Mouse (Mus musculus) adrenal gland, postnatal 14 days (tissue): ENCODE measurements at regions not wholly inside any gene's neighbourhood (a gene's known extent, or its start where the extent isn't known, plus 50 kb on each side); places are given as distances from the start of the nearest gene placed in this dataset.

Source experiments
- DNase-seq: peaks from one replicate; pipeline ENCODE4 v3.0.0; 2021; ENCODE audit warnings: mixed read lengths

GRCm38 (mm10) chr3:52801446-52801845 lies 215.6 kb downstream of the Cog6 start:
- no peak for DNase-seq

GRCm38 (mm10) chr3:52800673-52801072 lies 216.4 kb downstream of the Cog6 start:
- no peak for DNase-seq

GRCm38 (mm10) chr3:52797801-52798200 lies 219.2 kb downstream of the Cog6 start:
- peak; percentile 11 for DNase-seq

GRCm38 (mm10) chr3:52797164-52797563 lies 219.9 kb downstream of the Cog6 start:
- DNase-seq, result no peak

GRCm38 (mm10) chr3:52794218-52794617 lies 222.8 kb downstream of the Cog6 start:
- DNase-seq, result no peak

GRCm38 (mm10) chr3:52792801-52793200 lies 224.2 kb downstream of the Cog6 start:
- DNase-seq, result no peak

GRCm38 (mm10) chr3:52792121-52792520 lies 224.9 kb downstream of the Cog6 start:
- DNase-seq, result no peak

- no peak for DNase-seq
These were observed 226.1 kb downstream of the Cog6 start for GRCm38 (mm10) chr3:52790942-52791341.

- no peak for DNase-seq
These were observed 228.9 kb downstream of the Cog6 start for GRCm38 (mm10) chr3:52787964-52788760.

GRCm38 (mm10) chr3:52785595-52785994 lies 231.4 kb downstream of the Cog6 start:
- DNase-seq, result no peak

- DNase-seq, result no peak
These were observed 232.6 kb downstream of the Cog6 start for GRCm38 (mm10) chr3:52784476-52784875.

- no peak for DNase-seq
These were observed 234.5 kb downstream of the Cog6 start for GRCm38 (mm10) chr3:52782576-52782975.

GRCm38 (mm10) chr3:52781521-52781920 lies 235.5 kb downstream of the Cog6 start:
- no peak for DNase-seq

- DNase-seq, result no peak
These were observed 236.7 kb downstream of the Cog6 start for GRCm38 (mm10) chr3:52780356-52780755.

GRCm38 (mm10) chr3:52775875-52776274 lies 241.2 kb downstream of the Cog6 start:
- no peak for DNase-seq

- no peak for DNase-seq
These were observed 241.9 kb downstream of the Cog6 start for GRCm38 (mm10) chr3:52775156-52775555.

GRCm38 (mm10) chr3:52774734-52775133 lies 242.3 kb downstream of the Cog6 start:
- DNase-seq, result no peak

- DNase-seq, result peak; percentile 55
These were observed 249.8 kb downstream of the Cog6 start for GRCm38 (mm10) chr3:52767276-52767675.

GRCm38 (mm10) chr3:52766841-52767240 lies 250.2 kb downstream of the Cog6 start:
- DNase-seq, result peak; percentile 63

GRCm38 (mm10) chr3:52764166-52764565 lies 252.9 kb downstream of the Cog6 start:
- peak; percentile 65 for DNase-seq

GRCm38 (mm10) chr3:52763660-52764059 lies 253.4 kb downstream of the Cog6 start:
- peak; percentile 40 for DNase-seq

- peak; percentile 36 for DNase-seq
These were observed 254.5 kb downstream of the Cog6 start for GRCm38 (mm10) chr3:52762549-52762948.

GRCm38 (mm10) chr3:52759846-52760245 lies 257.2 kb downstream of the Cog6 start:
- no peak for DNase-seq

- DNase-seq, result peak; percentile 78
These were observed 258.5 kb downstream of the Cog6 start for GRCm38 (mm10) chr3:52758561-52758960.
